Mouse (Mus musculus) midbrain, embryonic 14.5 days (tissue): ENCODE data around the gene Hba-a1. TPM values are rescaled to one million over a fixed set of nuclear protein-coding genes. Genes with fewer than 3 reads are reported as not detected.

Source experiments
- ATAC-seq: fragments of 200-750 bp; cut with Nextera tagmentation; 2 replicates; pipeline ENCODE4 v1.8.0; 2017; ENCODE audit warnings: moderate number of reproducible peaks, moderate library complexity; ENCODE audit not compliant: low FRiP score, low TSS enrichment
- DNase-seq: peaks from one replicate; pipeline ENCODE4 v3.0.0-alpha.2; 2015
- H3K27ac ChIP-seq: fragments of 300-500 bp; sonication (generic); replicated peaks from 2 replicates; pipeline ENCODE4 v1.5.1; 2014; ENCODE audit warnings: mild to moderate bottlenecking, low read depth, low read length, moderate library complexity
- H3K27me3 ChIP-seq: fragments of 300-500 bp; sonication (generic); 2 replicates; pipeline ENCODE4 v1.6.1; 2014; ENCODE audit warnings: low read length, control low read depth, mixed read lengths; ENCODE audit not compliant: control insufficient read depth, insufficient read depth
- H3K36me3 ChIP-seq: fragments of 300-500 bp; sonication (generic); 2 replicates; pipeline ENCODE4 v1.6.1; 2014; ENCODE audit warnings: low read length, control low read depth; ENCODE audit not compliant: control insufficient read depth, insufficient read depth
- H3K4me1 ChIP-seq: fragments of 300-500 bp; sonication (generic); 2 replicates; pipeline ENCODE4 v1.6.1; 2014; ENCODE audit warnings: mild to moderate bottlenecking, antibody characterized with exemption, low read length, control low read depth; ENCODE audit not compliant: control insufficient read depth, insufficient read depth
- H3K4me2 ChIP-seq: fragments of 300-500 bp; sonication (generic); 2 replicates; pipeline ENCODE4 v1.6.1; 2014; ENCODE audit warnings: mild to moderate bottlenecking, low read length, moderate library complexity
- H3K4me3 ChIP-seq: fragments of 300-500 bp; sonication (generic); replicated peaks from 2 replicates; pipeline ENCODE4 v1.5.1; 2014; ENCODE audit warnings: low read depth, low read length
- H3K9ac ChIP-seq: fragments of 300-500 bp; sonication (generic); replicated peaks from 2 replicates; pipeline ENCODE4 v1.6.1; 2014; ENCODE audit warnings: mild to moderate bottlenecking, low read length, moderate library complexity
- H3K9me3 ChIP-seq: fragments of 300-500 bp; sonication (generic); 2 replicates; pipeline ENCODE4 v1.6.1; 2016; ENCODE audit warnings: low read length, control low read depth, mixed read lengths; ENCODE audit not compliant: control insufficient read depth
- WGBS: fragments of 180-500 bp; shearing (Covaris S2); extraction: QIAGEN DNeasy Blood & Tissue Kit; methylation state at CpG from one replicate; pipeline ENCODE4 v1.1.7; 2014; 5-methylcytosine and 5-hydroxymethylcytosine counted together
- polyA plus RNA-seq: library from polyadenylated mRNA; unstranded; fragments of >200 nt; fragmentation: Nextera tagmentation; extraction: Ambion mirVana; gene quantifications from 2 replicates; pipeline ENCODE4 v1.2.1, GENCODE M21; 2014

The Hba-a1 gene
- polyA plus RNA-seq, 1 experiment from 2014 or later: 1,946 TPM

DNA sequence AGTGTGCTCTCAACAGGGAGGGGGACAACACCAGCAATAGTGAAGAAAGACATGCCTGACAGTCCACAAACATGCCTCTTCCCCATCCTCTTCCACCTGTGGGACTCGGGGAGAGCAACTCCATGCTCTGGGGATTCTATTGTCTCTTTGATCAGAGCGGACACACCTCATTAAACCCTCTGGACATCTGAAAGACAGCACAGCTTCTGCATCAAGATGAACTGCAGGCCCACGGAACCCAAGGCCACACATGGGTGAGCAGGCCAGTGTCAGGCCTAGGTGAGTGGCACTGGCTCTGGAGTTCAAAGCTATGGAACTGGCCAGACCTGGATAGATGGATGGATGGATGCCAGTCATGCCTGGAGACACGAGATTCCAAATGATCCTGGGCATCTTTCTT lies 26.1 kb downstream of the Hba-a1 start:
- H3K27me3 ChIP-seq: no peaks in the 10 kb centered on the region
- H3K4me3 ChIP-seq: no peak overlapping the region
- no peak overlapping the region for H3K27ac ChIP-seq
- no peaks in the 10 kb centered on the region for H3K4me1 ChIP-seq
- no peak for ATAC-seq
- no peak overlapping the region for H3K9ac ChIP-seq
- DNase-seq: no peak
- H3K36me3 ChIP-seq: no peaks in the 10 kb centered on the region
- no peaks in the 10 kb centered on the region for H3K9me3 ChIP-seq
- 14% methylated on average over 4 of the region's 4 CpGs for WGBS
- H3K4me2 ChIP-seq: no peak overlapping the region

DNA sequence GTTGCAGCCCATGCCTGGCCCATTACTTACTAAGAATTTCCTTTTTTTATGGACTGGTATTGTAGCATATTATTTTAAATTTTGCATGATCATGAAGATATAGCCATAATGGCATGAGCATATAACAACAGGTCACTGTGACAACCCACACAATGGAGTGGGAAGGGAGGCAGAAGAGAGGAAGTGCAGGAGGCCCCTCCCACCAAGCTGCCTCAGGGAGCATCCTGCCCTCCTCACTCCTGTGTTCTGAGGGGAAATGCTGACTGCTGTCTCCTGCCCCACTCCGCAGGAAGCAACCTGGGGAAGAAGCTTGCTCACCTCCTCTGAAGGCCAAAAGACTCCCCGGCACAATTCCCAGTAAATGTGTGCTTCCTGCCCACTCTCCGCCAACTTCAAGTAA lies 26.6 kb downstream of the Hba-a1 start:
- Histone ChIP-seq H3K36me3 (no peaks in the 10 kb centered on the region), H3K4me1 (no peaks in the 10 kb centered on the region), H3K27ac (no peak overlapping the region), H3K9me3 (no peaks in the 10 kb centered on the region), H3K4me2 (no peak overlapping the region), H3K9ac (no peak overlapping the region), H3K27me3 (no peaks in the 10 kb centered on the region), H3K4me3 (no peak overlapping the region)
- DNase-seq (no peak), ATAC-seq (no peak)
- 84% methylated on average over 3 of the region's 3 CpGs for WGBS

DNA sequence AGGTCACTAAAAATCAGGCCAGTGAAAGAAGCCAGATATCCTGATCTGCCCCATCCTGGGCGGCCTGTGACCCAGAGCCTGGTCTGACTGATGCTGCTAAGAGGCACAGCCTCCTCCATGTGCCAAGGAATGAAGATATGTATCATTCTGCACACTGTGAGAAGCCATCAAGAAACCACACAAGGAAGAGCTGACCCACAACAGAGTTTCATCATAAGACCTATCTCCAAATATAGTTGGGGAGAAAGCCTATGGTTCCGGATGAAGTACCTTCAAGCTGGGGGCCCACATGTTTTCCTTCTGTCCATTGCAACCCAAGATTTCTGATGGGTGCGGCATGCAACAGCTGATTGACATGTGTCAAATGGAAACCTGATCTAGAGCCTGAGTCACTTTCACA lies 32.7 kb downstream of the Hba-a1 start:
- Histone ChIP-seq H3K4me3 (no peak overlapping the region), H3K27ac (no peak overlapping the region), H3K36me3 (no peaks in the 10 kb centered on the region), H3K4me2 (no peak overlapping the region), H3K4me1 (no peaks in the 10 kb centered on the region), H3K27me3 (no peaks in the 10 kb centered on the region), H3K9me3 (no peaks in the 10 kb centered on the region), H3K9ac (no peak overlapping the region)
- ATAC-seq: no peak
- 92% methylated on average over 3 of the region's 3 CpGs for whole genome bisulfite sequencing
- no peak for DNase-seq

DNA sequence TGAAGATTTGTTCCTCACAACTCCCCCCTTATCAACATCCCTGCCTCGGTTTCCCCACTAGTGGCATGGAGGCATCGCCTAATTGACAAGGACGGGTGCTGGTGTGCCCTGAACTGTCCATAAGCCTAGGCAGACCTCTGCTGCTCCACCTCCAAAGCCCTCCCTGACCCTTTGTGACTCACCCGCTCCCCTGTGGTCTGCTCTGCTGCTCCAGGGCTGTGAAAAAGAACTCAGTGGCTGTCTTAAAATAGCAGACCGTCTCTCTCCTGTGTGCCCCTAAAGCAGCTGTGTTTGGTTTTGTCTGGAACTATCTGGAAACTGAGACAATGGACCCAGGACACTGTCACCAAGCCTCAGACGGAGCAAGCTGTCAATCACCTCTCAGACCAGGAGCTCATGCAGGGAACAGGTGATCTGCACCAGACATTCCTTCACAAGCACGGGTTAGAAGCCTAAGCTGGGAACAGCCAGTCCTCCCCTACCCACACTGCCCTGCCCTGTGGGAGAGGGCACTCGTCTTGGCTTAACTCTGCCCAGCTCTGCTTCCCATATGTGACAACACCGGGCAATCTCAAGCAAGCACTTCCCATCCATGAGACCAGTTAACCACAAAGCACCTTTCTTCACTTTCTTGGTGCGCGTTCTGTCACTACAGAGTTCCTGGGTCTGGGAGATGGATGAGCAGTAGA lies 37.3 kb downstream of the Hba-a1 start:
- ATAC-seq (no peak), DNase-seq (no peak)
- Histone ChIP-seq H3K4me2 (no peak overlapping the region), H3K36me3 (no peaks in the 10 kb centered on the region), H3K27ac (no peak overlapping the region), H3K4me3 (no peak overlapping the region), H3K27me3 (no peaks in the 10 kb centered on the region), H3K4me1 (no peaks in the 10 kb centered on the region), H3K9ac (no peak overlapping the region), H3K9me3 (no peaks in the 10 kb centered on the region)
- WGBS: 61% methylated on average over 11 of the region's 11 CpGs

DNA sequence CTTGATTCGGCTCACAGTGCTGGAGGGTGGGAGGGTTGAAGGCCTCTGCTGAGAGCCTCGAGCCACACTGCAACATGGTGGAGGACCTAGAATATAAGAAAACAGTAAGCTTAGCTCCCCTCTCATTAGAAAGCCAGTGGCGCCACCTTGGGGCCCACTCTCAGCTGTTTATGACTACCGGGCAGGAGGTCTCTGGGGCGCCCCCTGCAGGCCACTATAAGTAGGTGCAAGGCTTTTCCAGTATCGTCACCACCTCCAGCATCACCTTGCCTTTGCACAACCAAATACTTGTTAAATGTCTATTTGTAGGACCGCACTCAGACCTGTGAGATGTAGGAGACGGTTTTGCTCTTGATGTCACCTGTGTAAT lies 37.9 kb downstream of the Hba-a1 start:
- no peak overlapping the region for H3K27ac ChIP-seq
- no peak overlapping the region for H3K9ac ChIP-seq
- H3K36me3 ChIP-seq: no peaks in the 10 kb centered on the region
- WGBS: 37% methylated on average over 8 of the region's 8 CpGs
- H3K4me2 ChIP-seq: no peak overlapping the region
- DNase-seq: peak; percentile 61
- no peaks in the 10 kb centered on the region for H3K27me3 ChIP-seq
- no peak for ATAC-seq
- no peak overlapping the region for H3K4me3 ChIP-seq
- H3K9me3 ChIP-seq: no peaks in the 10 kb centered on the region
- no peaks in the 10 kb centered on the region for H3K4me1 ChIP-seq

DNA sequence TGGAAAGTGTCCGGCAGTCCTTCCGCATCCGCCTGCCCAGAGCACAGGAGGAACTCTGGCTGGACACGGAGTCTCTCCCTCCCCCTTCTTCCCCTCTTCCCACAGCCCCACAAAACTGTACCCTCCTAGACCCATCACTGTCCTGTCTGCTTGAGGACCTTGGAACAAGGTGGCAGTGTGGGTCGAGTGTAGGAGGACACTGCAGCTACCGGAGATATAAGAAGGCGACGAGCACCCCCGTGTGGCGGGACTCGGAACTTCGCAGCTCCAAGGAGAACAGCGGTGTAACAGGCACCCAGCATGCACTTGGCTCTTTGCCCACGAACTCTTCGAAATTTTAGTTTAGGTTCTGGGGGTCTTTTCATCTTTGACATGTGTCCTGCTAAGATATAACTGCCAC lies 41.3 kb downstream of the Hba-a1 start:
- Histone ChIP-seq H3K9me3 (no peaks in the 10 kb centered on the region), H3K9ac (no peak overlapping the region), H3K36me3 (no peaks in the 10 kb centered on the region), H3K4me2 (0 out of 2 replicates have a peak overlapping the region, but pooled peaks have one; percentile 18), H3K4me1 (no peaks in the 10 kb centered on the region), H3K27ac (no peak overlapping the region), H3K4me3 (no peak overlapping the region), H3K27me3 (no peaks in the 10 kb centered on the region)
- DNase-seq: peak; percentile 93
- ATAC-seq: peak; percentile 75; the same call in 1 of the 2 replicates
- 14% methylated on average over 15 of the region's 15 CpGs for WGBS

DNA sequence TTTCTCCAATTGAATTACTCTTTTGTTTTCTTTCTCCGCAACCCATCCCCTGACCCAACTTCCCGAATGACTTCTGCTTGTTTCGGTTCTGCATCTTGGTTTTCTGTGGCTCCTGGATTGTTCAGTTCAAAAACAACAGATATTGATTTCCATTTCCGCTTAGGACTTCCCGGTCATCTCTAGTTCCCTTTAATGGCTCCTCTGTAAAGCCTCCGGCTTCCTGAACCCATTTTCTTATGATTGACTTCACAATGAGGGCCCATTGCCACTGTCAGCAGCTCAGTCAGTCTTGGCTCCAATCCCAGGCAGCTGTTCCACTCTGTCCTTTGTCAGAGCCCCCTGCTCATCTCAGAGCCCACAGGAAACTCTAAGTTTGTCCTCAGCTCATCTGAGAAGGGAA lies 47.8 kb downstream of the Hba-a1 start:
- no peak overlapping the region for H3K27ac ChIP-seq
- no peak overlapping the region for H3K9ac ChIP-seq
- ATAC-seq: no peak
- no peak overlapping the region for H3K4me3 ChIP-seq
- peak; percentile 39 for DNase-seq
- H3K4me1 ChIP-seq: no peaks in the 10 kb centered on the region
- no peaks in the 10 kb centered on the region for H3K9me3 ChIP-seq
- H3K36me3 ChIP-seq: no peaks in the 10 kb centered on the region
- 45% methylated on average over 6 of the region's 6 CpGs for WGBS
- H3K27me3 ChIP-seq: no peaks in the 10 kb centered on the region
- no peak overlapping the region for H3K4me2 ChIP-seq

DNA sequence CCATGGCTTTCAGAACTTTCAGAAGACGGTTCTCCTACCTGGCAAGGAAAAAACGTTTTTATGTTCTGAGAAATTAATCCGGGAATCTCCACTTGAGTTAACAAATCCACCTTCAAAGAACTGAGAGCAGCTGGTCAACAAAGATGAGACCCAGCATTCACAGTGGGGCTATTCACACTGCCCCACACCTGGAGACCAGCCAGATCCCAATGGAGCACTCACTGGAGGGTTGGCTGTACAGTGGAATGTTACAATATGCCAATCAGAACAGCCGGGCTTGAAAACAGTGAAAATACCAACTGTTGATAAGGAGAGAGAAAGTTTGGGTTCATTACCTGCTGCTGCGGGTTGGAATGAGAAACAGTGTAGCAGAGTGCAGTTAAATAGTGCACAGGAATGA lies 48.5 kb downstream of the Hba-a1 start:
- DNase-seq (peak; percentile 28), ATAC-seq (no peak)
- no peak overlapping the region for H3K9ac ChIP-seq
- WGBS: 72% methylated on average over 5 of the region's 5 CpGs
- peaks cover 2% of the 10 kb centered on the region; the same call in 1 of the 2 replicates for H3K9me3 ChIP-seq
- no peak overlapping the region for H3K4me3 ChIP-seq
- H3K27ac ChIP-seq: no peak overlapping the region
- no peaks in the 10 kb centered on the region for H3K36me3 ChIP-seq
- H3K4me2 ChIP-seq: no peak overlapping the region
- no peaks in the 10 kb centered on the region for H3K27me3 ChIP-seq
- no peaks in the 10 kb centered on the region for H3K4me1 ChIP-seq

DNA sequence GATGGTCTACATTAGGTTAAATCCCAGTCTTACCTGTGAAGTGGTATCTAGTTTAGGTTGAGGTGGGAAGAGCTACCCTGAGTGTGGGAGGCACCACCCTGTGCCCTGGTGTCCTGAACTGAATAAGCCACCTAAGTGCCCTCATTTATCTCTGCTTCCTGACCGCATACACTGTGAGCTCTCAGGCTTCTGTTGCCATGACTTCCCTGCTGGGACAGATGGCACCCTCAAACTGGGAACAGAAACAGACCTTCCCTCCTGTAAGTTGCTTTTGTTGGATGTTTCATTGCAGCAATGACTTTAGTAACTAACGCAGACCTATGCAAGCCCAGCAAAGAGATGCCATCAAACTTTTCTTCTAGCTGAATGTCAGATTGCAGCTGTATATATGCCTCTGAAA lies 49.9 kb downstream of the Hba-a1 start:
- Histone ChIP-seq H3K27ac (no peak overlapping the region), H3K4me3 (no peak overlapping the region), H3K4me1 (no peaks in the 10 kb centered on the region), H3K9me3 (peaks cover 6% of the 10 kb centered on the region; the same call in 1 of the 2 replicates), H3K36me3 (no peaks in the 10 kb centered on the region), H3K9ac (no peak overlapping the region), H3K27me3 (no peaks in the 10 kb centered on the region), H3K4me2 (no peak overlapping the region)
- ATAC-seq (no peak), DNase-seq (no peak)
- 90% methylated on average over 2 of the region's 2 CpGs for WGBS
